Mouse (Mus musculus) lung, postnatal 0 days (tissue): ENCODE data around the gene Colq.

ENCODE experiments used
- CTCF ChIP-seq: IDR thresholded peaks from 2 replicates; pipeline ENCODE4 v1.5.1; 2016; ENCODE audit warnings: antibody characterized with exemption, mild to moderate bottlenecking
- EP300 ChIP-seq: IDR thresholded peaks from 2 replicates; pipeline ENCODE4 v1.6.1; 2016; ENCODE audit warnings: antibody characterized with exemption, mild to moderate bottlenecking, control low read depth

GRCm38 (mm10) chr14:31556526-31557260 is 34.5 kb downstream of the Colq start:
- no peak for TF ChIP-seq CTCF
- no peak for TF ChIP-seq EP300
